Mouse (Mus musculus) spleen, postnatal 36 days (tissue): ENCODE data around the gene Zfp296.

ENCODE experiments used
- DNase-seq, 2 experiments: peaks; one replicate each; pipeline ENCODE4 v3.0.0; 2022; ENCODE audit warnings: low spot score in 2 of 2, mixed read lengths in 1 of 2

Zfp296 gene

DNA sequence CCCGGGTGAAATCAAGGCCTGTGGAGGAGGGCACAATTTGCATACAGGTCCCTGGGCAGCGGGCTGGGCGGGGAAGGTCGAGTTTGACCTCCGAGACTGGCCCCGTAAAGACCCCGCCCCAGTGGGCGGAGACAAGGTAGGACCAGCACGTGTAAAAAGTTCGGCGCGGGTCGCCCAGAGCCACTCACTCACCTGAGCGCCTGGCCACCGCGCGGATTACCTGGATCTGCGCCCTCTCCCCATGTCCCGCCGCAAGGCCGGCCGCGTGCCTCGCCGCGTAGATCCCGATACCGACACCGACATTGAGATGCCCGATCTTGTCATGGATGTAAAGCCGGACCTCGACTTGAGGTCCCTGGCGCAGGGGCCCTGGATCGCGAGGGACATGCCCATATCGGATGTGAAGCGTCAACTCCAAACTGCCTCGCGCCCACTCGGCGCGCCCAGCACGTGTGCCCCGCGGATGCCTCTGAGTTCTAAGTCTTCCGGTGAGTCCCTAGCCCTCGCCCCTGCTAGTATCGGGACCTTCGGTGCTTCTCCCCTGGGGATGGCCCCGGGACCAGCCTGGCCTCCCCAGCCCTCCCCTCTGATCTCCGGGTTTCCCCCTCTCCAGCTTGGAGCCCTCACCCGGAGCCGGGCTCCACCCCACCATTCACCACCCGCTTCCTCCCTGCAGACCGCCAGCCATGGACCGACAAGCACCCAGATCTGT, at the start of gene Zfp296, which contains the start of gene Gemin7:
TSS of gene Zfp296 (plus strand) at position 147 of the 712 bp plus-strand sequence.
TSS of gene Gemin7 (minus strand) at position 455 of the 712 bp plus-strand sequence.
- DNase-seq = peak; percentile 81 to 86

DNA sequence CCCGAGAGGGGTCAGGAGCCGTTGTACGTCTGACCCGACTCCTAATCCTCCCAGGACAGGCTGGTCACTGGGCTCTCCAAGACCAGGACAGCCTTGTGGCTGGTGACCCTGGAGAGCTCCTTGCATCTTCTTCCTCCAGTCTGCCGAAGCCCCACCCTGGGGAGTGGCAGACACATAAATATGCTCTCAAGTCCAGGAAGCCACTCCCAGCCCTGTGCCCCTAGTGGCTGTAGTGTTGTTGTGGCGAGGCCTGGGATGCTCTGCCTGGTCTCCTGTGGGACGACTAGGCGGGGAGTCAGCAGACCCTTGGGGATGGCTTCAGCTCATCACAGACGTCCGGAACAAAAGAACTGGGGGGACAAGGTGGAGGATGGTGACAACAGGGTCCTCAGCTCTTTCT, 46.0 kb upstream of the Zfp296 start:
- no peak for DNase-seq

- DNase-seq = no peak
These were observed 44.8 kb upstream of the Zfp296 start for GRCm38 (mm10) chr7:19532240-19532639.

DNA sequence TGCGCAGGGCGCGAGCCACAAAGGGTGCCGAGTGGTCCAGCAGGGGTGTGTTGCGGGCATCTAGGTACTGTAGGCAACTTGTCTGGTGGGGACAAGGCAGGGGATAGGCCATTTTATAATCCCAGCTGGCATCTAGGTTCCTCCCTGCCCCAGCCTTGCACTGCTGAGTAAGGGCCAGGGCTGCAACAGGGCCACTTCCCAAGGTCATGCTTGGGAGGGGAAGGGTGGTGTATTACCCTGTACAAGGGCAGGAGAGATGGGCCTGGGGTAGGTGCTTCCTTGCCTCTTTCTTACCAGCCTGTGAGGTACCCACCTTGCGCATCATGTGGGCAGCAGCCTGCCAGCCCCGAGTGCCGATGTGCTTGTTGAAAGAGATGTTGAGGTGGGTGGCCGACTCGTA, 42.4 kb upstream of the Zfp296 start:
- no peak for DNase-seq

- DNase-seq = no peak
These were observed 36.1 kb upstream of the Zfp296 start for GRCm38 (mm10) chr7:19540771-19541566.

- DNase-seq = no peak
These were observed 35.4 kb upstream of the Zfp296 start for GRCm38 (mm10) chr7:19541681-19542154.

- DNase-seq = no peak
These were observed 34.9 kb upstream of the Zfp296 start for GRCm38 (mm10) chr7:19542155-19542691.

- DNase-seq = peak in 1 of 2 experiments; percentile 40
These were observed 33.5 kb upstream of the Zfp296 start for GRCm38 (mm10) chr7:19543584-19543983.

- no peak for DNase-seq
These were observed 31.1 kb upstream of the Zfp296 start for GRCm38 (mm10) chr7:19546007-19546406.

- no peak for DNase-seq
These were observed 29.6 kb upstream of the Zfp296 start for GRCm38 (mm10) chr7:19547344-19547969.

DNA sequence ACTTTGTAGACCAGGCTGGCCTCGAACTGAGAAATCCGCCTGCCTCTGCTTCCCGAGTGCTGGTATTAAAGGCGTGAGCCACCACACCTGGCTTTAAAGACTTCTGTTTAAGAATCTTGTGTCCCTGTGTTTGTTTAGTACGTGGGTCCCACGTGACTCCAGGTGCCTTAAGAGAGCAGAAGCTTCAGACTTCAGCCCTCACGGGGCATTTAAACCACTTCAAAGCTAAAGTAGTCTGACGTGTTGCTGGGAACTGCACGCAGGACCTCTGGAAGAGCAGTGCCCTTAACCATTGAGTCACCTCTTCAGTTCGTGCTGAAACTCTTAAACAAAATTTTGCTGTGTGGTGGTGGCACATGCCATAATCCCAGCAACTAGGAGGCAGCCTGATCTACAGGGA, 27.7 kb upstream of the Zfp296 start:
- no peak for DNase-seq

DNA sequence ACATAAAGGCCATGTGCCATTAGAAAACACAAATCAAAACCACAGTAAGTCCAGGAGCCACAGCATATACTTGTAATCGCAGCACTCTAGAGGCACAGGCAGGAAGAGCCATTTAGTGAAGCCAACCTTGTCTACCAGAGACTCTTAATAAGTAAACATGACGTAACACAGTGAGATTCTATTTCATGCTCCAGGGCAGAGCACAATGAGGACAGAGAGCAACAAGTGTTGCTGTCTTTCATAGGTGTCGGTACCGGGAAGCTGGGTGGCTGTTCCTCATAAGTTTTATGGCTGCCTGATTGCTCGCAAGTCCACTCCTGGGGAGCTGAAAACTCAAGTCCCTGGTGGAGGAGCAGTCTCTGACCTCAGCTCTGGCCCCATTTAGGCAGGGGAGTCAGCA, 25.5 kb upstream of the Zfp296 start:
- no peak for DNase-seq

DNA sequence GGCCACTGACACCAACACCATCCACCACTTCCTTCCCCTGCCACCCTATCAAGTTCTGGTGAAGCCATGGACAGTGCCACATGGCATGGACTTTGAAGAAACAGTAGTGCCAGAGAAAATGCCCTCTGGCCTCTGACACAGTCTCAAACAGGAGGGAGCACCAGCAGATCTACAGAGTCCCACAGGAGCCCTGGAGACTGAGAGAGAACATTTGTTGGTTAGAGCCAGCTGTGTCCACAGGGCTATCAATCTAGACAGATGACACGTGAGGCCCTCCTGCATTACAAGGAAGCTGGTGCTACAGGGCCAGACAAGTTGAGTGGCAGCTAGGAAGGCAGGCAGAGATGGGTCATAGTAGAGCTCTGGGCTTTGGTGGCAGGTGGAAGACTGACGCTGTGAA, 24.6 kb upstream of the Zfp296 start:
- DNase-seq = no peak

GRCm38 (mm10) chr7:19554168-19554567, 22.9 kb upstream of the Zfp296 start:
- no peak for DNase-seq

DNA sequence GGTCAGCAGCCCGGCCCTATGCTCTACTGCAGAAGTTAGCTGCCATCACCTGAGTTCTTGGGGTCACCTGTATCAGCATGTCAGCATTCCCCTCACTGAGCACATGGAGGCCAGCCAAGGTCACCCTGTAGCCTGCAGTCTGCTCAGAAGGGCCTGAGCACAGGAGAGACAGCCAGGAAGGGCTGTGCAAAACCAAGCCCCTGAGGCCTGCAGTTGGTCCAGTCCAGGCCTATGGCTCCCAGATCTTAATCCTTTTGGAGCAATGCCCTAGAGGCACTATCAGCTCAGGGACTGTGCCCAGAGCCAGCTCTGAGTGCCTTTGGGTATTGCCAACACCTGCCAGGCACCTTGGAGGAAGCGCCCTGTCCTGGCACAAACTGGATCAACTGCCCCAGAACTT, 20.0 kb upstream of the Zfp296 start:
- DNase-seq = no peak

DNA sequence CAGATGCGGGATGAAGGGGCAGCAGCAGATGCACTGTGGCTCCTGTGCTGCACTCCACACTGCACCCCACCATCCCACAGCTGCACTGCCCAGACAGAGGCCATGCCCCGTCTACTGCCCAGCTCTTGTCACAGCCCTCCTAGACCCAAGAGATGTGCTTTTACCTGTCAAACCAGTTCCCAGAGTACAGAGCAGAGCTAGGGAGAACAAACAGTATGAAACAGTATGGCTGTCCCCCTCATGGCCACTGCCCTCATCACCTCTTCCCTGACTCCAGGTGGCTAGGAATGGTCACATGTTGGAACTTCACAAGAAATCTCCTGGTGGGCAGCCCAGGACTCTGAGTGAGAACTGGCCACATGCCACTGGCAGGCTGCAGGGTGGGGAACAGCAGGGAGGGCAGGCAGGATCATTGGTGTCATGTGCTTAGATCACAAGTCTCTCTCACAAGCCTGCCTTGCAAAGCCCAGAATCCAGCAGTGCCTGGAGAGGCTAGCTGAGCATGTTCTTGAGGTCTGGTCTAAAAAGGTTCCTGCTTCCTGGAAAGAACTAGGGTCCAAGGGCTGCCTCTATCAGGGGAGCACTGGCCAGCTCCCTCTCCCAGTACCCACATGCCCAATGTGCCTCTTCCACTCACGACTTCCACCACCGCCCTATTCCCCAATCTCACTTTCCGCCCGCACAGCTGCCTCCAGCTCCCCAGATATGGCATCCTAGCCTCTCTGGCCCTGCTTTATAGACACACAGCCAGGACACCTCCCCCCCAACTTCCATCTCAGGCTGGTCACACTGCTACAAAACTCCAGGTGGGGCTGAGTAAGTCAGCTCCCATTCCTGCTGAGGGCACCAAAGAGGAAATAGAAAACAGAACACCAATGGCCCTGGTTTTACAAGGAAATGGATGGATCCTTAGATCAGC, 18.8 kb upstream of the Zfp296 start:
- no peak for DNase-seq

- DNase-seq = no peak
These were observed 18.1 kb upstream of the Zfp296 start for GRCm38 (mm10) chr7:19558965-19559364.

DNA sequence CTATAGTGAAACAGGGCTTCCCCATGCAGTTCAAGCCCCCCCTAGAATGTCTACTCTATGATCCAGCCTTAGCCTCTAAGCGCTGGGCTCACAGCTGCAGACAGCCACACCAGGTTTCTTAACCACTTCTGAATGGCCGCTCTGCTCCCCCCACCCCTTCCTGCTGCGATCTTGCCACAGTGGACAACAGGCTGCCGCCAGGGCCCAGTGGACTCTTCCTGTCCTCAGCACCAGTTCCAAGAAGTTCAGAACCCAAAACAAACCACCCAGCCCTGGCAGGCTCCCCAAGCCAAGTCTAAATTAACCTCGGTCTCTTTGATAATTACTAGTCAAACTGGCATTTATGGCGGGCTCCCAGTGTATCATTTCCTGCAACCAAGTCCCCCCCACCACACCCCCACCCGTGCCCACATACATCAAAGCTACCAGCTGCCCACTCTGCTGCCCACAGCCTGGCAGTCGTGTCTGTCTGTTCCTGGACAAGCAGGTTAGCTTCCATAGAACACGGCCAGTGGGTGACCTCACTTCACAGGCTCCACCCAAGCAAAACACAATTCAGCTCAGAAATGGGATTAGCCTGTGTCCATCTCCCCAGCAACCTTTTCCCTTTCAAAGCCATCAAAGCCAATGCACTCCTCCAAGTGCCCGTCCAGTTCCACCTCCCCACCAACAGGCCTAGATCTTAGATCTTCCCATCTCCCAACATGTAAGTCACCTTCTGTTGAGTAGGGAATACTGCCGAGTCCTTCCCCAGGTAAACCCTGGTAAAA, 16.4 kb upstream of the Zfp296 start:
- DNase-seq = no peak

DNA sequence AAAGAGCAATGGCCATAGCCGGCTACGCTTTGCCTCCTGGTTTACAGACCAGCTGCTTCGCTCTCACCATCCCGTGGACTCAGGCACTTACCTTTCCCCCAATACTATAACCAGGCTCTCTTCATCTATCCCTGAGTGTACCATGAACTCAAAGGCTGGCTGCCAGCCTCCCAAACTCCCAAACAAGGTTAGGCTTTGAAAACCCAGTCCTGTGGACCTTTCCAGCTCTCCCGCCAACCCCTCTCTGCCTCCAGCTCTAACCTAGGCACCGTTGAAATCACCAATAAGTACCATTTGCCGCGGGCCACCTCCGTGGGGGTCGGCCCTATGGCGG, 15.7 kb upstream of the Zfp296 start:
- no peak for DNase-seq
